Mouse (Mus musculus): Measurements from ENCODE around the gene Wnt5a.

Wnt5a gene

DNA sequence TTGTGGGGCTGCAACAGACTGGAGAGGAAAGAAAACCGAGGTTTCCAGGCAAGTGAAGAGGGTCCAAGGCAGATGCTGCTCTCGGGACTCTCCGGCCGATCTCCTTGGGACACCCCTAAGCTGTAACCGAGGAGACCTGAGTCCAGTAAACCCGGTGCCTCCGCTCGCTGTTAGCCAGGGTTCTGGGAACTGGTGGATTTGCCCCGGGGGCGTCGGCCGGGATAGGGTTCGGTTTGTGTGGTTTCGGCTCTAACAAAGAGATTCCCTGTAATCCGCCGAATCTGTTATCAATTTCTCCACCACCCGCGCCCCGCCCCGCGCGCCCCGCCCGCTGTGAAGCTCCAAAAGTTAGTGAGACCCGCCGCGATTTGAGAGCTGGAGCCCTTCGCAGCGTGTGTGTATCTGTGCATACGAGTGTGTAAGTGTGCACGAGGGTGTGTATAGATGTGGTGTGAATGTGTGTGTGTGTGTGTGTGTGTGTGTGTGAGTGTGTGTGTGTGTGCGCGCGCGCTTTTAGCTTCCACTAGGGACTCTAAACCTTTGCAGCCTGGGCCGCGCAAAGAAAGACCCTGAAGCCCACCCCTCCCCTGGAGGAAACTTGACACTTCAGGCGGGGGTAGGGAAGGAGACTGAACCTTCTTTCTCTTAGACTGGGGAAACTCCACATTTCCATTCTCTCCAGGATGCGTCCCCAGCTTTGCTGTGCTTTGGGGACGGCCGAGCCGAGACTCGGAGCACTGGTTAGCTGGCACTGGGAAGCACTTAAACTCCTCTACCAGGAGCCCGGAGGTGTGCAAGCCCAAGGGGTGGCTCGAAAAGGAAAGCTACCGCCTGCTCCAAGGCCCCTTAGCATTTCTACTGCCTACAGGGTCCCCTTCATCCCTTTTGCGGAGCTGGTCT is 5.1 kb downstream of the Wnt5a start:
- DNase-seq: peak in 1 of 2 experiments; percentile 10

DNA sequence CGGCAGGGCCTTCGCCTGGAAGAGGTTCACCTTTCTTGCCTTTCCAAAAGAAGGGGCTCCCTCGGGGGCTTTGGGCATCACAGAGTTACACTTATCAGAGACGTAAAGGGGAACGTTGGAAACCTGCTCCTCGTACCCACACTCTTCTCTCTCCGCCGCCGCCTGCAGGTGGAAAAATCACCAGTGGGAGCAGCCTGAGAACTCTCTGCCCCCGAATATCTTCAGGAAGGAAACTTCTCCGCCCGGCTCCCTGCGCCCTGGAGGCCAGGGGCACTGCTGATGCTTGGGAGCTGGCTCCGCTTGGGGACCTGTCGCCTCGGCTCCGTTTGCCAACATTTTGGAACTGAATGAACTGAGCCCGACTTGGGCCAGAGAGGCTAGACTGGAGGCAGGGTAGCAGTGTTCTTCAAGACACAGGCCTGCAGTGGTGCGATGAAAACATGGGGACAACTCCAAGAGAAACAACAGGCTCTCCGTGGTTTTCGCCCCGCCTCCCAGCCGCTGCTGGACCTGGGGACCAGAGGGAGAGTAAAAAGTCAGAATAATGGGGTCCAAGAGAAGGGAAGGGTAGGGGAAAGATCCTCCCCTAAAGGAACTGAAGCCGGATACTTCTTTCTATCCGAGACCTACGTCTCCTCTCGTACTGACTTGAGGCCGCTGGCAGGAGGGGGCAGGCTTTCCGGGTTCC is 5.9 kb downstream of the Wnt5a start:
- peak; percentile 31 to 35 for DNase-seq

DNA sequence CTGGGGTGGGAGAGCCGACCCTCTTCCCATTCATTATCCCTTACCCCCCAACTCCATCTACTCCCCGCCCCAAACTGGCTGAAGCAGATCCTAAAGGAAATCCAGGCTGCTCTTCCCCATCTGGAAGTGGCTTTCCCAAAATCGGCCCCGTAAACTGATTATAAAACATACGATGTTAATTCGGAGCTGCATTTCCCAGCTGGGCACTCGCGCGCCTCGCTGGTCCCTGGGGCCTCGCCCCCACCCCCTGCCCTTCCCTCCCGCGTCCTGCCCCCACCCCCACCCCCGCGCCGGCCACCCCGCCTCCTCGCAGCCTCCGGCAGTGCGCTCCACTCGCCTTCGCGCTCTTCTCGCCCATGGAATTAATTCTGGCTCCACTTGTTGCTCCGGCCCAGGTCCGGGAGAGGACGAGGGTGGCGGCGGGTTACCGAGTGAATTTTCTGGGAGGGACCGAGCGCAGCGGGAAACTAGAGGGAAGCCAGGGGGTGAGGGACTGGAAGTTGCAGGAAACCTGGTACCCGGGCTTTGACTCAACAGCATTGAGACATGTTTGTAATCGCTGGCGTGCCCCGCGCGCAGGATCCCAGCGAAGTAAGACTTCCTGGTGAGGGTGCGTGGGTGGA is 6.6 kb downstream of the Wnt5a start:
- peak in 1 of 2 experiments; percentile 18 for DNase-seq

GRCm38 (mm10) chr14:28512805-28513590 is 8.4 kb downstream of the Wnt5a start:
- no peak for DNase-seq

- DNase-seq: no peak
Observed at GRCm38 (mm10) chr14:28514171-28514570, 9.6 kb downstream of the Wnt5a start.

- DNase-seq: peak in 1 of 2 experiments; percentile 0
Observed at GRCm38 (mm10) chr14:28515331-28515730, 10.8 kb downstream of the Wnt5a start.

DNA sequence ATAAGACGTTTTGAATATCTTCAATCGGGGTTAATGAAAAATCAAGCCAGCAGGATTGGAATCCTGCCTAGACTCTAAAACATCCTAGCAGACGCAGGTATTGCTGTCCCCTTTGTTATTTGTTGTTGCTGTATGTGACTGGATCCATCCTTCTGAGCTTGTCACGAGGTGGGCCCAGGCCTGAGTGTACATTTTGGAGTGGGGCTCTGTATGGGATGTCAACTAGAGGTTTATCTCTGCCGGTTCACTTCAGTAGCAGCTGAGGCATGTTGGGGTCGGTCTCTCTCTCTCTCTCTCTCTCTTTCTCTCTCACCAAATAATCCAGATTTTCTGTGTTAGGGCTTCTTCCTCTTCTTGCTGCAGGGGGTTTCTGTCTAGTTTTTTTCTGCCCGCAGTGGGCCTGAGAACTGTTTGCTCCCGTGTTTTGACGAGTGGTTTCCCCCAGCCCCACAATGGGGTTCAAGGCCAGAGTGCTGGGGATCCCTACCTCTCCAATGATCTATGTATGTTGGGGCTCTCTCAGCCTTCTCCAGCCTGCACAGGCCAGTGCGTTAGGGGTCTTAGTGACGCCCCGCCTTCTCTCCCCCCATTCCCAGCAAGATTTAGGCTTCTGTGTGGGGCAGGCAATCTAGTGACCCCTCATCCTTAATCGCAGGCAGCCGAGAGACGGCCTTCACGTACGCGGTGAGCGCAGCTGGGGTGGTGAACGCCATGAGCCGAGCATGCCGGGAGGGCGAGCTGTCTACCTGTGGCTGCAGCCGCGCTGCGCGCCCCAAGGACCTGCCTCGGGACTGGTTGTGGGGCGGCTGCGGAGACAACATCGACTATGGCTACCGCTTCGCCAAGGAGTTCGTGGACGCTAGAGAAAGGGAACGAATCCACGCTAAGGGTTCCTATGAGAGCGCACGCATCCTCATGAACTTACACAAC is 13.3 kb downstream of the Wnt5a start:
- no peak for DNase-seq

GRCm38 (mm10) chr14:28521106-28521505 is 16.6 kb downstream of the Wnt5a start:
- DNase-seq: no peak

GRCm38 (mm10) chr14:28522611-28523010 is 18.1 kb downstream of the Wnt5a start:
- no peak for DNase-seq

DNA sequence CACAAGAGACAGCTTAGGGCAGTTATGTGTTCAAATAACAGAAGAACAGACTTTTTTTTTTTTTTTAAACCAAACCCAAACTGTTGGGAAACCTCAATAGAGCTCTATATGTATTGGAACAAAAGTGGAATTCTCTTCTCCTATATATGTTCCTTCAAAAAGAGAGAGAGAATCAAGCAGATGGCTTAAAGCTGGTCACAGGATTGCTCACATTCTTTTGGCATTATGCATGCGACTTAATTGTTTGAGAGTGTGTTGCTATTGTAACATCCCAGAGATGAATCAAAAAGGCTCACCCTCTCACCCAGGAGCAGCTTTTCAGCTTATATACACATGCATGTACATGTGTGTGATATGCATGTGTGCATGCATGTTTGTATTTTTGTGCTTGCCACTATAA is 21.0 kb downstream of the Wnt5a start:
- no peak for DNase-seq

DNA sequence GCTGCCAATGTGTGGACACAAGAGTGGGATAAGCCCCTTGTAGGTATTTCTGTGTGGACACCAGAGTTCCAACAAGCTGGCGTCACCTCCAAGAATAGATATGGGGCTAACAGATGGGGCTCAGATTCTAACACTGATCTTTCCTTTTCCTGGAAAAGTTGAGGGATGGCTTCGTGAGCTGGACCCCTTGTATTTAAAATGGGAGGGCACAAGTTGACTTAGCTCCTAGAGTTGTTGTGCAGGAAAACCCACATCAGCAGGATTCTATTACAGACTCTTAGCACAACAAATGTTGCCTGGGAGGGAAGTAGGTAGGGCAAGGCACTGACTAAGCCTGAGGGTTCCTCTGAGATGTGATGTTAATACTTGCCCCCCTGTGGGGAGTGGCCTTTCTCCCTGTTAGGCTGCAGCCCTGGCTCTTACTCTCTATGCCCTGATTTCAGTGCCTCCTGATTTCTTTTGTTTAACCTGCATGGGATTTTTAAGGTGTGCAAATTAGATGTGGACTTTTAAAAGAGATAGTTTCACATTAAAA is 23.7 kb downstream of the Wnt5a start:
- no peak for DNase-seq

- no peak for DNase-seq
Observed at GRCm38 (mm10) chr14:28531531-28531930, 27.0 kb downstream of the Wnt5a start.

DNA sequence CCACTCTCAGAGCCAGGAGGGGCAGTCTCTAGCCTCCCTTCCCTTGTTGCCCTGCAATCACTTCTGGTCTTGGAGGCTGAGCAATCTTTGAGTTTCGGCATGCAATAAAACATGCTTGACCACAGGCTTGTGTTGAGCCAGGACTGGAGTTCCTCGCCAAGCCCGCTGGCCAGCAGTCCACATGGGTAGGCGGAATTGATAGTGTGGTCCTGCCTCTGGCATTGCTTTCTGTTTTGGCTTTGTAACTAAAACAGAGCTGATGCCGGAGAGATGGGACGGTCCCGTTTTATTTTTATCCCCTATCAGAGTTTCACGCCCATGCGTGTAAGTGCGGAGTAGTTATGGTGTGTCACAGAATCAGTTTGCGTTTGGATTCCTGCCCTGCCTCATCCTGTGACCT is 28.4 kb downstream of the Wnt5a start:
- DNase-seq: no peak

- no peak for DNase-seq
Observed at GRCm38 (mm10) chr14:28533876-28534275, 29.3 kb downstream of the Wnt5a start.

DNA sequence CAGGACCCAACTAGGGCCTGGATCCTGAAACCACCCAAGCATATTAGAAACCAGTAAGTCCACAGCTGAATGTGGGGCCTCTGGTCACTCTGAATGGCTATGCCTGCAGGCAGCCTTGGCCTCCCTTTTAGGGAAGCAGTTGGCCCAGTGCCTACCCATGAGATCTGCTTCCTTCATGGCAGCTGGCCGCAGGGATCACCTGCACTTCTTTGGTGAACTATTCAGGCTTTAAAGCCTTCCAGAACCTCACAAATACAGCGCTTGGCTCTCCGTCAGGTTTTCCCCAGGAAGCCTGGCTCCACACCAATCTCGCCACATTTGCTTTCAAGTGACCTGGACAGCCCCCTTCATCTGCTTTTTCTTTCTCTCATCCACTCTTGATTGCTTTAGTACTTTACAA is 31.3 kb downstream of the Wnt5a start:
- peak; percentile 78 to 85 for DNase-seq

DNA sequence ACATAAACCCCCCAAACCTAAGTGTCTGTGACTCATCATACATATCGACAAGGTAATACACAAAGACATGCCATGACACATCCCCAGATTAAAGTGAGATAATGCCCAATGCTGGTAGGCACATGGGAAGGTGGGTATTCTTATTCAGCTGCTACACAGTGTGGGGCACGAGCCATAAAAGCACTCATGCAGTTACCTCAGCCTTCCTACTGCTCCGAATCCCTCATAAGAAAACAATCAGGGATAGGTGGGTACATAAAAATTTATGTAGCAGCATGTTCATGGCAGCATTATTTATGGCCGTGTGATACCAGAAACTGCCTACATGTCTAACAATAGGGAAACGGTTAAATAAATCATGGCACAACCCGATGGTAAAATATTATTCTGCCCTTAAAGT is 35.0 kb downstream of the Wnt5a start:
- DNase-seq: no peak

- no peak for DNase-seq
Observed at GRCm38 (mm10) chr14:28542117-28542741, 37.7 kb downstream of the Wnt5a start.

- peak; percentile 24 to 32 for DNase-seq
Observed at GRCm38 (mm10) chr14:28561861-28562260, 57.3 kb downstream of the Wnt5a start.

All from cerebellum, postnatal 25 days (tissue).